Mouse (Mus musculus): ENCODE measurements at regions not wholly inside any gene's neighbourhood (a gene's known extent, or its start where the extent isn't known, plus 50 kb on each side); places are given as distances from the start of the nearest gene placed in this dataset.
A peak's percentile ranks its signal among the peaks of the same experiment; 100 is the strongest.

DNA sequence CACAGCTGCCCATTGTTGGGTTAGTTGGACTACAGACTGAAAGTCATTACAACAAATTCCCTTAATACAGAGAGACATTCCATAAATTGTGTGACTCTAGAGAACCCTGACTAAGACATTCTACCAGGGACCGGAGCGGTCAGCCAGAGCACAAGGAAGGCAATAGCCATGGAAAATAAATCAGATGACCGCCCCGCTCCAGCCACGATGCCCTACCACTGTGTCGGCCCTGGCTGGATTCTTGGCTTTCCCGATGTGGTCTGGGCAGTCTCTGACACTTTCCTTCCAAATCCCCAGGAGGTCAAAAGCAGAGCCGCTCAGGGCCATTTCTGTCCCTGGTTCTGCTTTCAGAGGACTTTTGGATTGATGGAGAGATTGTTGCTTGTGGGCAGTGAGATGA lies 57.8 kb downstream of the Lsm3 start:
- DNase-seq (ENCODE audit: low read depth, low spot score) = no peak

DNA sequence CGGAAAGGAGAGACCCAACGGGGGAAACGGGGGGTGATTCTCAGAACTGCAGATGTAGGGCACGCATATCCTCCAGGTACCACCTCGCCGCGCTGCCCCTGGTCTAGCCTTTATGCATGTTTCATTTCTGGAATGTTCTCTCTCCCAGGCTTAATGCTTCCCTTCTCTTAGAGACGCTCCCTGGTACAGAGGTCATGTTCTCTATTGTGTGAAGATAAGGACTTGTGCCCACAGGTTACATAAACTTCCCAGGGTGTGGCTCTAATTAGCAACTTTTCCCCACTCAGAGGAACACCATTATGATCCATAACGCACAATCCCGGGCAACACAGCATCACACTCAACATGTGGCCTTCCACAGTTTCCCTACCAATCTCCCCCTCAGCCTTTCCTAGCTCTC lies 58.7 kb downstream of the Lsm3 start:
- DNase-seq (ENCODE audit: low read depth, low spot score) = no peak

DNA sequence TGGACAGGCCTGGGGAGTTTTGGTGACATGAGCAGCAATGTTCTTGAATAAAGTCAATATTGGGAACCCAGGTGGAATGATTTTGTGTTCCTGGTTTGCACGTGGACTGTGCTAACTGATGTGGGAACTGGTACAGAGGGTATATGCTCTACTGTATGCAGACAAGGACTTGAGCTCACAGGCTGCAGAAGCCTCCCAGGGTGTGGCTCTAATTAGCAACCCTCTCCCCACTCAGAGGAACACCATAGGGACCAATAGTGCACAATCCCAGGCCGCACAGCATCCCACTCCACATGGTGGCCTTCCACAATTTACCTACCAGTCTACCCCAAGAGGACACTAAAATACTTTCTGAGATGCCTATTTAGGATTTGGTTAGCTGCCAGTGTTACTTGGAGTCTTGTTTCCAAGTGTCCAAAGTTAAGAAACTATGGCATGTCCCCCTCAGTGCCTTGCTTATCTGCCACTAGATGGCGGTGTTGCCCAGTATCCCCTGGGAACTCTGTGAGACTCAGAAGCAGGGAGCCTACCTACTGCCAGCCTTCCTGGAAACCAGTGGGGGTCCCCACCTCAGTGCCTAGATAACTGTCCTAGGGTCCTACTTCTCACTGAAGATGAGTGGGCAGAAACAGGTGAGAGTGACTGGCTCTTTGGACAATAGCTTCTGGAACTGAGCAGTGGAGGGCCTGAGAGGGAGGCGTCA lies 60.1 kb downstream of the Lsm3 start:
- peak; percentile 73 for DNase-seq (ENCODE audit: low read depth, low spot score)

DNA sequence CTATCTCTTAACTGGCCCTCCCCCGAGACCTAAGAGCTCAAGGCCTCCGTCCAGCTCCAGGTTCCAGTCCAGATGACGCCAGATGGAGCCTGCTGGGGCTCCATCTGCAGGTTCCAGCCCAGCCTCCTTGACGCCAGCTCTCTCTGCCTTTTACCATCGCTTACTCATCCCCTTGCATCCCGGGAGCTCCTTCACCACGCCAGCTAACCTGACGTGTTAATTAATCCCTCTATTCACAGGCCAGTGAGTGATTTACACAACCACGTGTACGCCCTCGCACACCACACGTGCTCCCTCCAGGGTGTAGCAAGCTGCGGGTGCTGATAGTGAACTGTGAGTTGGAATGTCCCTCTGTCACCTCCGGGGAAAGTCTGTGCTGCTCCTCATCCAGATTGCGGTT lies 61.2 kb downstream of the Lsm3 start:
- no peak for DNase-seq (ENCODE audit: low read depth, low spot score)

GRCm38 (mm10) chr6:91579666-91580065 lies 63.9 kb downstream of the Lsm3 start:
- no peak for DNase-seq (ENCODE audit: low read depth, low spot score)

DNA sequence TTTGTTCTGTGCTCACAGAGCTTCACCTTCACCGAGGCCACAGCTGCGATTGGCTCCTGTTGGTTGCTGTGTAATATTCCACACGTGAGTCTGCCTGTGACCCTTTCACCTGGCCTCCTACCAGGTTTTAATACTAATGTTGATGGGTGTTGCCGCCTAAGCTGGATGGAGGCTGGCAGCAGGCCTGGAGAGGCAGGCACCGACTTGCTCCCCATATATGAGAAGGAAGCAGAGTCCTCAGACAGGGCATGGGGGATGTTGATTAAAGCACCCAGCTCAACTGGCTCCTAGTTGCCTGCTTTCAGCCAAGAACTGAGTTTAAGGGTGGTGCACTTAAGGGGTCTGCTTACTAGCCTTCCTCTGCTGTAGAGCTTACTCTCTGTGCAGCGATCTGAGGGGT lies 64.9 kb downstream of the Lsm3 start:
- no peak for DNase-seq (ENCODE audit: low read depth, low spot score)

DNA sequence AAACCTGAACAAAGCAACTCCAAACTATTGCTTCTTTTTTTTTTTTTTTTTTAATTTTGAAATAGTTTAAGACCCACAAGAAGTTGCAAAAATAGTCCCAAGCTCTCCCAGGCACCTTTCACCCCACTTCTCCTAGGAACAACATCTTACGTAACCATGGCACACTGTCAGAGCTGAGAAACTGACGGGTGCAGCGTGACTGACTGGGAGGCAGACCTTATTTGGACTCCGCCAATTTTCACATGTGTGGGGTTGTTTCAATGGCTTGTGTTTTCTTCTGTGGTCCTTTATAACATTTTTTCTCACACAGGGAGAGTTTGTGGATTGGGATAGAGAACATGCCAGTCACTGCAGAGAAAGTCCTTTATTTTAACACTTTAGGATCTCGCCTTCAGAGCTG lies 66.6 kb downstream of the Lsm3 start:
- no peak for DNase-seq (ENCODE audit: low read depth, low spot score)

- DNase-seq (ENCODE audit: low read depth, low spot score) = no peak
Measured at GRCm38 (mm10) chr6:91583346-91583745, 67.6 kb downstream of the Lsm3 start.

GRCm38 (mm10) chr6:91585543-91585942 lies 69.8 kb downstream of the Lsm3 start:
- no peak for DNase-seq (ENCODE audit: low read depth, low spot score)

GRCm38 (mm10) chr6:91589181-91589580 lies 73.5 kb downstream of the Lsm3 start:
- DNase-seq (ENCODE audit: low read depth, low spot score) = no peak

DNA sequence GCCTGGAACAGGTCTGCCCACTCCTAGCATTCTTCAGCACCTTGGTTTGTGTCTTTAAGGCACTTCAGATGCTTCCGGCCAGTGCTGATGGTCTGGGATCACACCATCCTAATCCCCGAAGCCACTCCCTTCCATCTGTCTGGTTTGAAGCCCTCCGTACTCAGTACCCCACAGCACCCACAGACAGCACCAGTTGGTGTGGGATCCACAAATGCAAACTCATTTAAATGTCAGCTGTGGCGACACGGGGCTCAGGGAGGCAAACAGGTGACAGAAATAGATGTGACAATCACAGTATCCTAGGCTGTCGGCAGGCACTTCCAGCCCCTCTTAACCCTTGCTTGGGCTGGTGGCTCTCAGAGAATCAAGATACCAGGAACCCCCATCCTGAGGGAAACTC lies 74.7 kb downstream of the Lsm3 start:
- peak; percentile 31 for DNase-seq (ENCODE audit: low read depth, low spot score)

DNA sequence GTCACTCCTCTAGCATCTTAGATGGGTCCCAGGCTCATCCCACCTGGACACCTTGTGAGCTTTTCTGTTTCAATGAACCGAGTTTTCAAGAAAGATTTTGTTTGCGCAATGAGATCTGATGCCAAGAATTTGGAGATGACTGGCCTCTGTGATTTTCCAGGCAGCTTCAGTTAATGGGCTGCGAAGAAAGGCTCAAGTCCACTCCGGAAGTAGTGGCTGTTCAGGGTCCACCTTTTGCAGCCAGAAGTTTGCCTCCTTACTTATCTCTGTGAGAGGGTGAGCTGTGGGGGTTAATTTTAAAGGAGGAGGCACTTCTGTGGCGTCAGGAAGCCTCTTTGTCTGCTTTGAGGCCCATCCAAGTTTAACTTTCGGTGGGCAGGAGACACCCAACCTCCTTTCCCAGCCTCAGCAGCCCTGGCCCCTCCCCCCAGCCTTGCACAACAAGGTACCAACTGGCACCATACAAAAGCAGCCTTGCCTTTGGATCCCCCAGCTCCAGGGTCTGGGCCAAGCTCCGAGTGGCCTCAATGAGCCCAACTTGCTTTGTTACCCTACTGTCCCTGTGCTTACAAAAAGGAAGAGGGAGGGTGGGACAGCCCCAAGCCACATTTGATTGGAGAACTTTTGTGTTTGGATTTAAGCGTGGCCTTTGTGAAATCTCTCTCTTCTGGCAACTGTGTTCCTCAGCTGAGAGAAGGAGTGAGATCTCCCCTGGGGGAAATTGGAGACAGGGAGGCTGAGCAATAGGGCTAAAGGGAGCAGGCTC lies 75.3 kb downstream of the Lsm3 start:
- DNase-seq (ENCODE audit: low read depth, low spot score) = no peak

DNA sequence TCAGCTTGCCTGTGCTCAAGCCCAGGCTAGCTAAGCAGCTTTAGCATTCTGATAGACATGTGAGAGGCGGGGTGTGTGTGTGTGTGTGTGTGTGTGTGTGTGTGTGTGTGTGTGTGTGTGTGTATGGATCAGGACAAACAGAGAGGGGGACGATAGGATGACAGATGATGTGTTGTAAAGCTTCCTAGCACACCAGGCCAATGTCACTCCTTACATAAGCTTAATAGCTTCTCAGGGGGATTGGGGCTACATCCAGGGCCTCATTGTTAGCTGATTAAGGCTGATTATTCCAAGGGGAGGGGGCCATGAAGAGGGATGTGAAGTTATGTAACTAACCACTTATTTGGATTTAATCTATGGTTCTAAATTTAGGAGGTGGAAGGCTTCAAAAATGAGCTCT lies 76.9 kb downstream of the Lsm3 start:
- peak; percentile 63 for DNase-seq (ENCODE audit: low read depth, low spot score)

- DNase-seq (ENCODE audit: low read depth, low spot score) = peak; percentile 16
Measured at GRCm38 (mm10) chr6:91598942-91599341, 83.2 kb downstream of the Lsm3 start.

DNA sequence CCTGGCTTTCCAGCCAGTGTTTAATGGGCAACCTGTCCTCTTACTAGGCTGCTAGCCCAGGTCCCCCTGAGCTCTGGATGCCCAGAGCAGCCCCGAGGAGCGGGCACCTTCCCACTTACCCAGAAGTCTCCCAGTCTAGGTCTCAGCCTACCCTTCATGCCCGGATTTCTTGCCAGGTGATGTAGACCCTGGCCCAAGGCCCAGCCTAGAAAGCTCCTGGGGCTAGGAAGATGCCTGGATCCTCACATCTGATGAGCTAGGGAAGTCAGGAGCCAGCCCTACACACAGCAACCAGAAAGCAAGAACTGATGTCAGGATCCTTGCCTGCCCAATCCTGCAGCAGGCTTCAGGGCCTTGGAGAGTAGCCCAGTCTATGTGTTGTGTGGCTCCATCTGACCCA lies 83.7 kb upstream of the Slc6a6 start:
- no peak for DNase-seq (ENCODE audit: low read depth, low spot score)

DNA sequence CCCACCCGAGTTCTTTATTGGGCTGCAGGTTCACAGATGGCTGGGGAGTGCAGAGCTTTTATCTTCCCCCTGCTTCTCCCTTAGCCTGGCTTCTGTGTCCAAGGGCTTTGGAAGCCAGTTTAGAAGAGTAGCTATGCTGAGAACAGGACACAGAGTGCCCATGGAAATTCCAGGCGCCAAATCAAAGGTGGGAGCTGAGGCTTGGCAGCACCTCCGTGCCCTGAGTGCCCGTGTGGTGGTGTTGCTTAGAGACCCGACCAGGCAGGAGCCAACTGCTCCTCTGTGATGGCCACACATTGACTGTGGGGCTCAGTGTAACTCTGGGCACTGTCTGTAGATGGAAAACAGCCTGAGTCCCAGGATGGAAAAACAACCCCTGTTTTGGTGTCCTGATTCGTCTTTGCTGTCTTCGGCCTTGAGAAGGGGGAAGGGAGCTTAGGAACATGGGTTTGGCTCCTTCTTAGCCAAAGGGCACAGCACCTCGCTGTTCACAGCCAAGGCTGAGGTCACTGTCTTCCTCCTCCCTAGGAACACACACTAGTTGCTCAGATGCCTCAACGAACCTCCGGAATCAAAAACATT lies 77.1 kb upstream of the Slc6a6 start:
- DNase-seq (ENCODE audit: low read depth, low spot score) = no peak

DNA sequence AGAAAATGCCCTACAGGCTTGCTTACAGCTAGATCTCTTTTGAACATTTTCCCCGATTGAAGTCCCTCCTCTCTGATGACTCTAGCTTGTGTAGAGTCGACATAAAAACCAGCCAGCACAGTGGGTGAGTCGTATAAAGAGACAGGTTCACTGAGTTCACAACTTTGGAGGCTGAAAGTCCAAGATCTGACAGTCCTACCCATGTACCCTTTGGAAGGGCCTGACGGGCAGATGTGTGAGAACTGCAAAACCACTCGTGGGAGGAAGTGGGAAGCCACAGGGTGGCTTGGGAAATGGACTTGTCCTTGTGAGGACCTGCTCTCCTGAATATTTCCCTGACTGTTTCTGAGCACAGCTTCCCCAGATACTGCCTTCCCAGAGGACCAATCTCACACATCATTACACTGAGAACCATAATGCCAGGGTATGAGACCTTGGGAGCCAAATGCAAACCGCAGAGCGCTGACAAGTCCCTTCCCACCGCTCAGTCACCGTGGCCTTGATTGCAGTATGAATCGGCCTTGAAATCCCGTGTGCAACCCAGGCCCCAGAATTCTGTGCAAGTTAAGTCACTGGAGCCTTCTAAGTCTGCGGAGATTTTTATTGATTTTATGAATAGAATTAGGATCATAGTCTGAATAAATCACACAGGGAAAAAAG lies 76.1 kb upstream of the Slc6a6 start:
- no peak for DNase-seq (ENCODE audit: low read depth, low spot score)

DNA sequence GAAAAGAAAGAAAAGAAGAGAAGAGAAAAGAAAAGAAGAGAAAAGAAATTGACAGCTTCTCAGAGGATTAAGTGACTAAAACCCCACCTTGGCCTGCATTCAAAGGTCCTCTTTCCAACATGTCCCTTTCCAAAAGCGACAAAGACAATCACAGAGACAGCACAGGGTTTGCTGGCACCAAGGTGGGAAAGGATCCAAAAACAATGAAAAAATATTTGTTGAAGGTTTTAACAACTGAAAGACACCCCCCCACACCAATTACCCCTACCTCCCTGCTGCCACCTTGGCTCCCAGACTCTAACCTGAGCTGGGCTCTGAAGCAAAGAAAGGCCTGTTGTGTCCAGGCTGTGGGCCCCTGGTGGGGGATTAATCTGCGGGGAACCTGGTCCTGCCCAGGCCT lies 74.2 kb upstream of the Slc6a6 start:
- no peak for DNase-seq (ENCODE audit: low read depth, low spot score)

- no peak for DNase-seq (ENCODE audit: low read depth, low spot score)
Measured at GRCm38 (mm10) chr6:91615022-91615421, 68.8 kb upstream of the Slc6a6 start.

- peak; percentile 30 for DNase-seq (ENCODE audit: low read depth, low spot score)
Measured at GRCm38 (mm10) chr6:91616541-91616940, 67.3 kb upstream of the Slc6a6 start.

DNA sequence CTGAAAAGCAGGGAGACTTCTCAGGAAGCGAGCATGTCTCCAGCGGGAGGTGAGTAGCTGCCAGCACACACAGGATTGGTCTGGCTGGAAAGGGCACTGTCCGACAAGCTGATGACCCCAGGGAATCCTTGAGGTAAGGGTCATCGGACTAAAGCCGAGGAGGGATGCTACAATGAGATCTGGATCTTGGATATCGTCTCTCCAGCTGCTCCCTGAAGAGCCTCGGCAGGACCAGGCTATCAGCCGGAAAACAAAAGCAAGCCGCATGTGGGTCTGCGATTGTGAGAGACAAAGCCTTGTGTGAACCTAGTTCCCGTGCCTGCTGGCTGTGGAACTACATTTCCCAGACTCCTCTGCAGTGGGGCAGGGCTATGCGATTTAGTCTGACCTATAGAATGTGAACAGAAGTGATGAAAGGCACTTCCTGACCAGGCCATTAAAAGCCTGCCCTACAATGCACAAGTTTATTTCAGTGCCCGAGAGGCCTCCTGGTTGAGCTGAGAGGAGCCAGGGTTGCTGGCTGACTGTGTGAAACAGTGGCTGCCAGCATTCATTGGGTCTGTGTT lies 66.7 kb upstream of the Slc6a6 start:
- DNase-seq (ENCODE audit: low read depth, low spot score) = peak; percentile 43

- DNase-seq (ENCODE audit: low read depth, low spot score) = no peak
Measured at GRCm38 (mm10) chr6:91617685-91618084, 66.2 kb upstream of the Slc6a6 start.

Measured in retina, postnatal 7 days (tissue).